Mouse (Mus musculus): ENCODE data around the gene Wbp2.

DNA sequence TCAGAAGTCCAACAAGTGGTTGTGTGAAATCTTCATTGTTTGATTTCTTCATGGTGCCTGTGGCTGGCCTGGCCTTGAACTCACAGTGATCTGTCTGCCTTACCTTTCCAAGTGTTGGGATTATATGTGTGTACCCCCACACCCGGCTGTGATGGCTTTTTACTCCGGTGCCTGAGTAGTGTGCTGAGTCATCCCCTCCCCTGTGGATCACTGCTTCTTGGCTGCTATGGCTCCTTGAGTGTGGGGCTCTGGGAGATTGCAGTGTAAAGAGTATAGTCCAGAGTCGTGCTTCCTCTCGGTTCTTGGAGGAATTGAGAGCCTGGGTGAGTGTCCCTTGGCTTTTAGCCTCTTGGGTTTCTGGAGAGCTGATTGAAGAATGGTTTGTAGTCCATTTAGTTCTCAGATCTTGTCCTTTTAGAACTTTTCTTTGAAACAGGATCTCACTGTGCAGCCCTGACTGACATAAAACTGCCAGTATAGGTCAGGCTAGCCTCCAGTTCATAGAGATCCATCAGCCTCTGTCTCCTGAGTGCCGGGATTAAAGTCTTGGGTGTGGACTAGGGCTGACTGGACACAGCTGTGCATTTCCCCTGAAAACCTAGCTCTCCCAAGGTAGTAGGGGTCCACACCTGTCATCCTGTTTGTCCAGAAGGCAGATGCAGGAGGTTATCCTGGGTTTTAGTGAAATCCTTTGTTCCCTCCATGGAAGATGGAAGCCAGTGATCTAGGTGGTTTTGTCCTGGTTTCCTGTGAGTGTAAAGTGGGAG is 44.2 kb downstream of the Wbp2 start:
- TF ChIP-seq CTCF (IDR thresholded peaks at IDR 0.05; ENCODE audit: extremely low read depth, insufficient read depth, insufficient read length, insufficient replicate concordance) (no peak), POLR2A (IDR thresholded peaks at IDR 0.05; ENCODE audit: low read depth, low read length) (no peak)

Data from spleen, adult 2 months (tissue).